Mouse (Mus musculus): ENCODE data around the gene Tsc22d1. TPM values are rescaled to one million over a fixed set of nuclear protein-coding genes. Genes with fewer than 3 reads are reported as not detected.

Tsc22d1 gene
- total and polyA plus RNA-seq, 3 experiments = 7.0 to 26.4 (median 14.6) TPM

DNA sequence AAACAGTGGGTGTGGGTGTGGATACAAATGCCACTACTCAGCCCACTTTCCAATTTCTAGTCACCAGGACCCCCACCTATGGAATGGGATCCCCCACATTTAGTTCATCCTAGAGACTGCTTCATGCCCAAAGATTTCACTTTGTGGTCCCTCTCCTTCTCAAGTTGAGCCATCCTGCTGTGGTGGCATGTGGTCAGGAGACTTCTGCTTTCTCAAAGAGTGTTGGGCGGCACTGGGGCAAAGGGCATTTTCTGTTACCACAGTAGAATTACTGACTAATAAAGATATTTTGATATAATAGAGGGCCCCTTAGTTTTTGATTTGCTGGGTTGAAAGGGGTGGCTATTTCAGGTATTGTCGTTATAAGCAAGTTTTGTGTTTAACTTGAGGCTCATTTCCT is 14.1 kb downstream of the Tsc22d1 start:
- DNase-seq (ENCODE audit: low spot score) (no peak), ATAC-seq (ENCODE audit: extremely low read depth, insufficient number of reproducible peaks, low FRiP score, poor library complexity, severe bottlenecking) (no peak)
- no peaks in the 10 kb centered on the region for H3K36me3 ChIP-seq (replicated peaks)
- H3K4me1 ChIP-seq (ENCODE audit: insufficient read depth, low read depth, low read length) = no peaks in the 10 kb centered on the region
- no peaks in the 10 kb centered on the region for H3K27me3 ChIP-seq (ENCODE audit: insufficient read depth, low read length)
- no peak overlapping the region for H3K4me3 ChIP-seq (ENCODE audit: low read depth, low read length)
- TF ChIP-seq POLR2AphosphoS5 (IDR thresholded peaks at IDR 0.05; ENCODE audit: insufficient replicate concordance, low read depth, low read length) (no peak), GATA2 (IDR thresholded peaks at IDR 0.05; ENCODE audit: borderline replicate concordance, low read depth, low read length) (no peak), CTCF (IDR thresholded peaks at IDR 0.05; ENCODE audit: low read depth, low read length) (no peak), TAL1 (conservative IDR thresholded peaks at IDR 0.05; ENCODE audit: low read depth, low read length) (no peak), GATA1 (IDR thresholded peaks at IDR 0.05; ENCODE audit: borderline replicate concordance, low read length) (no peak)
- H3K9me3 ChIP-seq (replicated peaks) = peaks cover 18% of the 10 kb centered on the region

DNA sequence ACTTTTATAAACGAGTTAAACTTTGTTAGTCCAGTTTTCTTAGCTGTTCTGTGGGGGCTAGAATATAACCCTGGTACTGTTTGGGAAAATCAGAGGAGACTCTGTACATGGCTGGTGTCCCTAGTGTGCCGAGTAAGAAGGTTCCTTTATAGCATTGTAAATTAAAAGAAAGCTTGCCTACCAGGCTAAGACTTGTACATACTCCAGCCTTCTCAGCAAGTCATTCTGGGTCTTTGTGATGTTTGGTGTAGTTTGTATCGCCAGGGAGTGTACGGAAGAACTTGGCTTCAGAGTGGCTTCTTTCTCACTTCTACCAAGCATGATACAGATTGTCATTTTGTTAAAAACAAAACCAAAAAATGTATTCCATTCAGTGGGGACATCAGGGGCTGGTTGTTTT is 17.2 kb downstream of the Tsc22d1 start:
- Histone ChIP-seq H3K36me3 (replicated peaks) (no peaks in the 10 kb centered on the region), H3K4me3 (ENCODE audit: low read depth, low read length) (no peak overlapping the region), H3K9me3 (replicated peaks) (peaks cover 3% of the 10 kb centered on the region; the same call in 1 of the 2 replicates), H3K27me3 (ENCODE audit: insufficient read depth, low read length) (no peaks in the 10 kb centered on the region), H3K4me1 (ENCODE audit: insufficient read depth, low read depth, low read length) (no peaks in the 10 kb centered on the region)
- no peak for ATAC-seq (ENCODE audit: extremely low read depth, insufficient number of reproducible peaks, low FRiP score, poor library complexity, severe bottlenecking)
- TF ChIP-seq POLR2AphosphoS5 (IDR thresholded peaks at IDR 0.05; ENCODE audit: insufficient replicate concordance, low read depth, low read length) = no peak
- no peak for TF ChIP-seq CTCF (IDR thresholded peaks at IDR 0.05; ENCODE audit: low read depth, low read length)
- no peak for TF ChIP-seq TAL1 (conservative IDR thresholded peaks at IDR 0.05; ENCODE audit: low read depth, low read length)
- no peak for TF ChIP-seq GATA1 (IDR thresholded peaks at IDR 0.05; ENCODE audit: borderline replicate concordance, low read length)
- TF ChIP-seq GATA2 (IDR thresholded peaks at IDR 0.05; ENCODE audit: borderline replicate concordance, low read depth, low read length) = no peak
- no peak for DNase-seq (ENCODE audit: low spot score)

DNA sequence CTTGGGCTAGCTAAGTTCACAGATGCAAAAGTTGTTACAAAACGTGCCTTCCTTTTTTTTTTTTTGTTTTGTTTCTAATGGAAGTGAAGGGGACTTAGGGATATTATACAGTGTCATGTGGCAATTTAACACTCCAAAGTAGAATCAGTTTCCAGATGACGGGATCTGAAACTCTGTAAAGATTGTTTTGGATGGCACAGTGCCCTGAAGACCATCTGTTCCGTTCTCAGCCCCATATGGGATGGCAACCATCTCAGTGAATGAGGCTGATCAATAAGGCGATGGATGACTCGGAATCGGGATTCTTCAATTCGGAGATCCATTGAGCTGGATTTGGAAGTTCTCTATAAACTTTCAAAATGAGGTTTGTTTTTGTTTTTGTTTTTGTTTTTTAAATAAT is 17.6 kb downstream of the Tsc22d1 start:
- Histone ChIP-seq H3K4me1 (ENCODE audit: insufficient read depth, low read depth, low read length) (no peaks in the 10 kb centered on the region), H3K4me3 (ENCODE audit: low read depth, low read length) (no peak overlapping the region), H3K9me3 (replicated peaks) (peaks cover 3% of the 10 kb centered on the region; the same call in 1 of the 2 replicates), H3K27me3 (ENCODE audit: insufficient read depth, low read length) (no peaks in the 10 kb centered on the region), H3K36me3 (replicated peaks) (no peaks in the 10 kb centered on the region)
- TF ChIP-seq GATA2 (IDR thresholded peaks at IDR 0.05; ENCODE audit: borderline replicate concordance, low read depth, low read length) = no peak
- no peak for TF ChIP-seq TAL1 (conservative IDR thresholded peaks at IDR 0.05; ENCODE audit: low read depth, low read length)
- TF ChIP-seq GATA1 (IDR thresholded peaks at IDR 0.05; ENCODE audit: borderline replicate concordance, low read length) = no peak
- no peak for TF ChIP-seq CTCF (IDR thresholded peaks at IDR 0.05; ENCODE audit: low read depth, low read length)
- no peak for TF ChIP-seq POLR2AphosphoS5 (IDR thresholded peaks at IDR 0.05; ENCODE audit: insufficient replicate concordance, low read depth, low read length)
- DNase-seq (ENCODE audit: low spot score) = no peak
- ATAC-seq (ENCODE audit: extremely low read depth, insufficient number of reproducible peaks, low FRiP score, poor library complexity, severe bottlenecking) = no peak

DNA sequence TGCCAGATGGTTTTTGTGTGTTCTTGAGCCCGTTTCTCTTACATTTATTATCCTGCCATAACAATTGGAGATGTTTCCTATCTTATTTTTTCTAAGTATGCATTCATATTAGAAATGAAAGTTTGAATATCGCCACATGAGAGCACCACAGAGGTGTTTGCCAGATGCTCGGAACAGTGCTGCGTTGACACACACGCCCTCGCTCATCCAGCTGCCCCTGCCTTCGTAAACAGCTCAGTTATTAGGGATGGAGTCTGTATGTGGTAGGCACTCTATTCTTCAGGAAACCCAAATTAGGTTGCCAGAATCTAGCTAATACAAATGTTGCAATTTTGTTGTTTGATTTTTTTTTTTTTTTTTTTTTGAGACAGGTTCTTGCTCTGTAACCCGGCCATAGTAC is 18.1 kb downstream of the Tsc22d1 start:
- no peak for DNase-seq (ENCODE audit: low spot score)
- Histone ChIP-seq H3K36me3 (replicated peaks) (no peaks in the 10 kb centered on the region), H3K9me3 (replicated peaks) (peaks cover 5% of the 10 kb centered on the region), H3K4me1 (ENCODE audit: insufficient read depth, low read depth, low read length) (no peaks in the 10 kb centered on the region), H3K4me3 (ENCODE audit: low read depth, low read length) (no peak overlapping the region), H3K27me3 (ENCODE audit: insufficient read depth, low read length) (no peaks in the 10 kb centered on the region)
- TF ChIP-seq GATA1 (IDR thresholded peaks at IDR 0.05; ENCODE audit: borderline replicate concordance, low read length) (no peak), CTCF (IDR thresholded peaks at IDR 0.05; ENCODE audit: low read depth, low read length) (no peak), POLR2AphosphoS5 (IDR thresholded peaks at IDR 0.05; ENCODE audit: insufficient replicate concordance, low read depth, low read length) (no peak), TAL1 (conservative IDR thresholded peaks at IDR 0.05; ENCODE audit: low read depth, low read length) (no peak), GATA2 (IDR thresholded peaks at IDR 0.05; ENCODE audit: borderline replicate concordance, low read depth, low read length) (no peak)
- no peak for ATAC-seq (ENCODE audit: extremely low read depth, insufficient number of reproducible peaks, low FRiP score, poor library complexity, severe bottlenecking)

DNA sequence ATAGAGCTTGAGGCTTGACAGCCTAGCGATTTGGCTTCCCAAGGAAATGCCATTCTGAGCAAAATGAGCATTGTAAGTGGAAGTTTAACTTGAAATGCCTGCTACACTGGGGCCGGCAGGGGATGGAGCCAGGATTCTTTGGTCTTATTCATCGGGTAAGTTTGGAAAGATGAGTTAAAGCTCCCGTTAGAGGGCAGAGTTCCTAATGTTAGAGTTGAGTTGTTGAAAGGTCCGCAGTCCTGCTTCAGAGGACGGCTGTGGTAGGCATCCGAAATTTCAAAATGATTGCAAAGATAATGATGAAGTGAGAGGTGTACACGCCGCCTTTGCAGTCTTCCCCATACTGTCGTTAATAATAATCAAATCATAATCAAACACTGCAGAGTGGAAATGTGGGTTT is 27.4 kb downstream of the Tsc22d1 start:
- DNase-seq (ENCODE audit: low spot score) (no peak), ATAC-seq (ENCODE audit: extremely low read depth, insufficient number of reproducible peaks, low FRiP score, poor library complexity, severe bottlenecking) (no peak)
- H3K4me3 ChIP-seq (ENCODE audit: low read depth, low read length) = no peak overlapping the region
- TF ChIP-seq CTCF (IDR thresholded peaks at IDR 0.05; ENCODE audit: low read depth, low read length) (no peak), TAL1 (conservative IDR thresholded peaks at IDR 0.05; ENCODE audit: low read depth, low read length) (no peak), GATA2 (IDR thresholded peaks at IDR 0.05; ENCODE audit: borderline replicate concordance, low read depth, low read length) (no peak)
- H3K36me3 ChIP-seq (replicated peaks) = no peaks in the 10 kb centered on the region
- no peaks in the 10 kb centered on the region for H3K27me3 ChIP-seq (ENCODE audit: insufficient read depth, low read length)
- peaks cover 10% of the 10 kb centered on the region for H3K9me3 ChIP-seq (replicated peaks)
- H3K4me1 ChIP-seq (ENCODE audit: insufficient read depth, low read depth, low read length) = no peaks in the 10 kb centered on the region

DNA sequence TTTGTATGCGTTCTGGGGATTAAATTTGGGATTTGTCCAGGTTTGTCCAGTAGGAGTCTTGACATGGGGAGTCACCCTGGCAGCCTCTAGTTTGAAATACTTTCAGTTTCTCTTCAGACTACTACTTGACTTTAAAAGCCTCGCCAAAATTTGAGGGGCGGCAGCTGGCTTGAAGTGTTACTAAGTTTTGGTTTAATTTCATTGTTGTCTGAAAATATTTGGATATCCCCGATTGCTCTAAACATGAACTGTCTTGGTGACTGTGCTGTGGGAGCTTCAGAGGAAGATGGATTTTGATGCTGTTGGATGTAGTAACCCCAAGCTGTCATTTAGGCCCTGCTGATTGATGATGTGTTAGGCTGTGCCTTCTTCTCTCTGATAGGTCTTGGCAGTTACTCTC is 34.2 kb downstream of the Tsc22d1 start:
- no peaks in the 10 kb centered on the region for H3K4me1 ChIP-seq (ENCODE audit: insufficient read depth, low read depth, low read length)
- no peaks in the 10 kb centered on the region for H3K36me3 ChIP-seq (replicated peaks)
- no peaks in the 10 kb centered on the region for H3K27me3 ChIP-seq (ENCODE audit: insufficient read depth, low read length)
- no peak for DNase-seq (ENCODE audit: low spot score)
- no peak overlapping the region for H3K4me3 ChIP-seq (ENCODE audit: low read depth, low read length)
- TF ChIP-seq POLR2AphosphoS5 (IDR thresholded peaks at IDR 0.05; ENCODE audit: insufficient replicate concordance, low read depth, low read length) = no peak
- no peak for TF ChIP-seq TAL1 (conservative IDR thresholded peaks at IDR 0.05; ENCODE audit: low read depth, low read length)
- no peak for TF ChIP-seq GATA1 (IDR thresholded peaks at IDR 0.05; ENCODE audit: borderline replicate concordance, low read length)
- ATAC-seq (ENCODE audit: extremely low read depth, insufficient number of reproducible peaks, low FRiP score, poor library complexity, severe bottlenecking) = no peak
- H3K9me3 ChIP-seq (replicated peaks) = peaks cover 18% of the 10 kb centered on the region

DNA sequence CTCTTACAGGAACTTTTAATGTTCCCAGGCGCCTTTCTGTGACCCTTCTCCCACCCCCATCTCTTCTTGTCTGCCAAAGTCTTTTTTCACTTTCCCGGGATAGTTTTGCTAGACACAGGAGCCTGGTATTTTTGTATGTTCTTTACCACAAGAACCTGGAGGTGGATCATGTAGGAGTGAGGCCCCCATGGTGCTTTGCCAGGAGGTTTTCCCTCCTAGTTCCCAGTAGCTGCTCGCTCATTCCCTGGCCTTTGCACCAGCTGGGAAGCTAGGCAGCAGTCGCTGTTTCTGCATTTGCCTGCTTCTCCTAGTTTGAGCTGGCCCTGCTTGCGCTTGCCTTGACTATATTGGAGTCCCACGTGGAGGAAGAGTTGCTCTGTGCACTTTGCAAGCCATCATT is 36.2 kb downstream of the Tsc22d1 start:
- Histone ChIP-seq H3K36me3 (replicated peaks) (no peaks in the 10 kb centered on the region), H3K9me3 (replicated peaks) (peaks cover 15% of the 10 kb centered on the region), H3K27me3 (ENCODE audit: insufficient read depth, low read length) (no peaks in the 10 kb centered on the region), H3K4me1 (ENCODE audit: insufficient read depth, low read depth, low read length) (no peaks in the 10 kb centered on the region), H3K4me3 (ENCODE audit: low read depth, low read length) (no peak overlapping the region)
- ATAC-seq (ENCODE audit: extremely low read depth, insufficient number of reproducible peaks, low FRiP score, poor library complexity, severe bottlenecking) = no peak
- no peak for TF ChIP-seq POLR2AphosphoS5 (IDR thresholded peaks at IDR 0.05; ENCODE audit: insufficient replicate concordance, low read depth, low read length)
- DNase-seq (ENCODE audit: low spot score) = no peak

All from G1E (cell line).